Comparison of ENCODE assay signal across 13 mouse cellular contexts in the genomic region with DNA sequence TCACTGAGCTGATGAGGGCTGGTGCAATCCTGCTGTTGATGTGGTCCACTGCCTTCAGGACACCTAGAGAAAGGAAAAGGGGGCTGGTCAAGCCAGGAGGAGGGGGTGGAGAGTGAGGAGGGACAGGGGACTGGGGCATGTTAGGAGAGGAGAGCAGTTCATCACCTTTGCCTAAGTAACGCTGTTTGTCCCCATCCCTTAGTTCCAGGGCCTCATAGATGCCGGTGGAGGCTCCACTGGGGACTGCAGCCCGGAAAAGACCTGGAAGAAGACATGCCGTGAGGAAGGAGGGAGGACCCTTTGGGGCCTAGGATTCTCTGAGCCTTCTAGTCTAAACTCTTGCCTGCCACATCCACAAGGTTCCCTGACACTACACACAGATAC. TPM values are rescaled to one million over a fixed set of nuclear protein-coding genes. Genes with fewer than 3 reads are reported as not detected.
DNase-seq lines count a peak whose midpoint lies in the region; ATAC-seq and TF ChIP-seq lines count a peak whose summit lies in the region.
"Had no signal": no experiment of that assay in that cellular context is flagged by ENCODE, and none has a peak within 500 bp of the region (broad histone marks: within the 10 kb centered on the region; RNA-seq: fewer than 3 reads in every experiment).

No protein-coding gene starts in this region.

- H3K27ac ChIP-seq in left cerebral cortex, adult 2 months: peak overlapping the region; percentile 97
- no peak overlapping the region for H3K27ac ChIP-seq in intestine, postnatal 0 days (ENCODE audit: low read depth, low read length)
- peak overlapping the region; percentile 84; the same call in 1 of the 2 replicates for H3K27ac ChIP-seq in neural tube, embryonic 15.5 days (replicated peaks)
- no peak overlapping the region for H3K27ac ChIP-seq in lung, postnatal 0 days (ENCODE audit: low read length)
- H3K27ac ChIP-seq: macrophage had no signal

- WGBS in intestine, postnatal 0 days: 70% methylated on average over 4 of the region's 4 CpGs
- 27% methylated on average over 4 of the region's 4 CpGs for WGBS in neural tube, embryonic 15.5 days
- WGBS in lung, postnatal 0 days: 42% methylated on average over 4 of the region's 4 CpGs

- peak overlapping the region; percentile 75; the same call in 1 of the 2 replicates for H3K4me2 ChIP-seq in intestine, postnatal 0 days (replicated peaks; ENCODE audit: low read depth)
- H3K4me2 ChIP-seq in neural tube, embryonic 15.5 days: peak overlapping the region; percentile 80
- H3K4me2 ChIP-seq in lung, postnatal 0 days (replicated peaks; ENCODE audit: low read depth, low read length): no peak overlapping the region

- TF ChIP-seq CTCF in left cerebral cortex, adult 2 months (IDR thresholded peaks at IDR 0.05): no peak
- no peak for TF ChIP-seq CTCF in intestine, postnatal 0 days (IDR thresholded peaks at IDR 0.05; ENCODE audit: low read depth)
- TF ChIP-seq CTCF in lung, postnatal 0 days (IDR thresholded peaks at IDR 0.05): no peak

- TF ChIP-seq EP300 in lung, postnatal 0 days (IDR thresholded peaks at IDR 0.05): no peak

- H3K36me3 ChIP-seq in intestine, postnatal 0 days (ENCODE audit: control insufficient read depth, insufficient read depth): no peaks in the 10 kb centered on the region
- peaks cover 8% of the 10 kb centered on the region; the same call in 1 of the 2 replicates for H3K36me3 ChIP-seq in neural tube, embryonic 15.5 days
- no peaks in the 10 kb centered on the region for H3K36me3 ChIP-seq in lung, postnatal 0 days (ENCODE audit: insufficient read depth, low read length)

- DNase-seq in cerebellum, adult 11-12 months: peak; percentile 42
- DNase-seq in cerebellum, adult 18-20 months: no peak
- no peak for DNase-seq in left cerebral cortex, adult 2 months (ENCODE audit: extremely low spot score in 1 of 2, low spot score in 2 of 2)
- DNase-seq in left cerebral cortex, adult 18-20 months (ENCODE audit: low spot score in 2 of 2): no peak
- DNase-seq in lung, postnatal 0 days (ENCODE audit: low spot score): no peak
- DNase-seq: gastrocnemius, adult 2 months; kidney, adult 2 months had no signal

- peak overlapping the region; percentile 79 for H3K4me3 ChIP-seq in left cerebral cortex, adult 2 months
- no peak overlapping the region for H3K4me3 ChIP-seq in intestine, postnatal 0 days (ENCODE audit: low read depth, low read length)
- no peak overlapping the region; the same call in 1 of the 2 replicates for H3K4me3 ChIP-seq in neural tube, embryonic 15.5 days (replicated peaks)
- H3K4me3 ChIP-seq in lung, postnatal 0 days (ENCODE audit: low read depth, low read length): no peak overlapping the region

- intact Hi-C loops in left cerebral cortex, adult 2 months (cut with DNase I): no loop called here

- ATAC-seq in intestine, postnatal 0 days: no peak
- ATAC-seq in neural tube, embryonic 15.5 days (ENCODE audit: low FRiP score): no peak
- no peak for ATAC-seq in frontal cortex, adult (ENCODE audit: low TSS enrichment)
- no peak for ATAC-seq in lung, postnatal 0 days

- H3K4me1 ChIP-seq in intestine, postnatal 0 days (replicated peaks; ENCODE audit: control insufficient read depth, insufficient read depth, low read length): no peaks in the 10 kb centered on the region
- peaks cover 32% of the 10 kb centered on the region for H3K4me1 ChIP-seq in neural tube, embryonic 15.5 days
- peaks cover 3% of the 10 kb centered on the region; the same call in 1 of the 2 replicates for H3K4me1 ChIP-seq in lung, postnatal 0 days (ENCODE audit: insufficient read depth, low read depth, low read length)

- H3K27me3 ChIP-seq in intestine, postnatal 0 days (replicated peaks; ENCODE audit: control insufficient read depth, insufficient read depth, low read length): peaks cover 11% of the 10 kb centered on the region
- H3K27me3 ChIP-seq in neural tube, embryonic 15.5 days (replicated peaks): no peaks in the 10 kb centered on the region; the same call in none of the 2 replicates
- H3K27me3 ChIP-seq in lung, postnatal 0 days (replicated peaks; ENCODE audit: insufficient read depth, low read length): no peaks in the 10 kb centered on the region

- no peak overlapping the region for H3K9ac ChIP-seq in intestine, postnatal 0 days (ENCODE audit: low read depth, low read length)
- peak overlapping the region; percentile 77; the same call in 1 of the 2 replicates for H3K9ac ChIP-seq in neural tube, embryonic 15.5 days (replicated peaks)
- no peak overlapping the region for H3K9ac ChIP-seq in lung, postnatal 0 days (replicated peaks; ENCODE audit: low read depth)

- H3K9me3 ChIP-seq in intestine, postnatal 0 days (ENCODE audit: control insufficient read depth): no peaks in the 10 kb centered on the region
- no peaks in the 10 kb centered on the region for H3K9me3 ChIP-seq in neural tube, embryonic 15.5 days (replicated peaks)
- no peaks in the 10 kb centered on the region for H3K9me3 ChIP-seq in lung, postnatal 0 days (ENCODE audit: low read length)

RNA-seq across cellular contexts. Expression of a gene that starts 1.9 kb away (rescaled TPM):
- 1,000 to 10,000 TPM; 1,064 to 1,067 TPM for total RNA-seq in left cerebral cortex, adult 2 months (2021)
- 1,000 to 10,000 TPM; 1,066 to 1,067 TPM for total RNA-seq in left cerebral cortex, adult 18-20 months (2021)
- 3.5 and 4.6 TPM in 2 replicates for polyA plus RNA-seq in intestine, postnatal 0 days (2015; fragmentation: Nextera tagmentation; extraction: Ambion mirVana)
- polyA plus RNA-seq in neural tube, embryonic 15.5 days (2015; fragmentation: Nextera tagmentation; extraction: Ambion mirVana): 197 and 226 TPM in 2 replicates
- 1.2 and 1.5 TPM in 2 replicates for polyA plus RNA-seq in lung, postnatal 0 days (2015; fragmentation: Nextera tagmentation; extraction: Ambion mirVana)

RNA-seq across cellular contexts. Expression of a gene that starts 11.2 kb away (rescaled TPM):
- 100 to 1,000 TPM; 170 to 181 TPM for total RNA-seq in left cerebral cortex, adult 2 months (2021)
- total RNA-seq in left cerebral cortex, adult 18-20 months (2021): 100 to 1,000 TPM; 158 to 181 TPM
- polyA plus RNA-seq in intestine, postnatal 0 days (2015; fragmentation: Nextera tagmentation; extraction: Ambion mirVana): 7.6 and 8.4 TPM in 2 replicates
- polyA plus RNA-seq in neural tube, embryonic 15.5 days (2015; fragmentation: Nextera tagmentation; extraction: Ambion mirVana): 23.1 and 24.0 TPM in 2 replicates
- polyA plus RNA-seq in lung, postnatal 0 days (2015; fragmentation: Nextera tagmentation; extraction: Ambion mirVana): 9.6 and 11.2 TPM in 2 replicates

RNA-seq across cellular contexts. Expression of a gene that starts 11.7 kb away (rescaled TPM):
- not detected for total RNA-seq in left cerebral cortex, adult 2 months (2021)
- total RNA-seq in left cerebral cortex, adult 18-20 months (2021): 1 to 10 TPM in 1 of 2 experiments, not detected in 1; 1.4 TPM
- not detected in 2 replicates for polyA plus RNA-seq in intestine, postnatal 0 days (2015; fragmentation: Nextera tagmentation; extraction: Ambion mirVana)
- polyA plus RNA-seq in neural tube, embryonic 15.5 days (2015; fragmentation: Nextera tagmentation; extraction: Ambion mirVana): 0.17 TPM in 1 of 2 replicates, not detected in the other
- not detected in 2 replicates for polyA plus RNA-seq in lung, postnatal 0 days (2015; fragmentation: Nextera tagmentation; extraction: Ambion mirVana)
- total RNA-seq: gastrocnemius, adult 2 months; left cerebral cortex, postnatal 10 days had no signal
- polyA plus RNA-seq: kidney, adult 2 months; macrophage; stomach, embryonic 14.5 days had no signal

RNA-seq across cellular contexts. Expression of a gene that starts 12.0 kb away (rescaled TPM):
- 1 to 10 TPM; 1.6 to 1.9 TPM for total RNA-seq in left cerebral cortex, adult 2 months (2021)
- 1 to 10 TPM; 1.0 to 1.1 TPM for total RNA-seq in left cerebral cortex, adult 18-20 months (2021)
- polyA plus RNA-seq in intestine, postnatal 0 days (2015; fragmentation: Nextera tagmentation; extraction: Ambion mirVana): 0.21 TPM in 1 of 2 replicates, not detected in the other
- 1.5 and 1.7 TPM in 2 replicates for polyA plus RNA-seq in neural tube, embryonic 15.5 days (2015; fragmentation: Nextera tagmentation; extraction: Ambion mirVana)
- polyA plus RNA-seq in lung, postnatal 0 days (2015; fragmentation: Nextera tagmentation; extraction: Ambion mirVana): 26.7 and 34.0 TPM in 2 replicates
- polyA plus RNA-seq: macrophage had no signal

RNA-seq across cellular contexts. Expression of a gene that starts 26.4 kb away (rescaled TPM):
- total RNA-seq in left cerebral cortex, adult 2 months (2021): 100 to 1,000 TPM; 298 to 309 TPM
- total RNA-seq in left cerebral cortex, adult 18-20 months (2021): 100 to 1,000 TPM; 321 to 335 TPM
- polyA plus RNA-seq in intestine, postnatal 0 days (2015; fragmentation: Nextera tagmentation; extraction: Ambion mirVana): 238 and 259 TPM in 2 replicates
- polyA plus RNA-seq in neural tube, embryonic 15.5 days (2015; fragmentation: Nextera tagmentation; extraction: Ambion mirVana): 572 and 623 TPM in 2 replicates
- 332 and 367 TPM in 2 replicates for polyA plus RNA-seq in lung, postnatal 0 days (2015; fragmentation: Nextera tagmentation; extraction: Ambion mirVana)

Comparison
In these comparisons a context has a peak if more than half of its experiments do, and no peak if none do; other contexts are left out.
1. H3K27ac ChIP-seq: peak in left cerebral cortex, adult 2 months (single experiment) and neural tube, embryonic 15.5 days (single experiment); none in intestine, postnatal 0 days (single experiment) and lung, postnatal 0 days (single experiment).
2. RNA of a gene that starts 1.9 kb away (polyA plus RNA-seq): 197 to 226 TPM in neural tube, embryonic 15.5 days; 3.5 to 4.6 TPM in intestine, postnatal 0 days and 1.2 to 1.5 TPM in lung, postnatal 0 days; every median in the first group is over 10 times any median in the second.